Mouse (Mus musculus) c-Kit-positive CD71-negative TER-119-negative erythroid progenitor cells, embryonic 14.5 days (primary cell): ENCODE results near the gene Plxna2.

ENCODE experiments used
- DNase-seq: peaks from one replicate; pipeline ENCODE4 v3.0.0-alpha.2; 2013; ENCODE audit warnings: low read depth

Gene Plxna2

DNA sequence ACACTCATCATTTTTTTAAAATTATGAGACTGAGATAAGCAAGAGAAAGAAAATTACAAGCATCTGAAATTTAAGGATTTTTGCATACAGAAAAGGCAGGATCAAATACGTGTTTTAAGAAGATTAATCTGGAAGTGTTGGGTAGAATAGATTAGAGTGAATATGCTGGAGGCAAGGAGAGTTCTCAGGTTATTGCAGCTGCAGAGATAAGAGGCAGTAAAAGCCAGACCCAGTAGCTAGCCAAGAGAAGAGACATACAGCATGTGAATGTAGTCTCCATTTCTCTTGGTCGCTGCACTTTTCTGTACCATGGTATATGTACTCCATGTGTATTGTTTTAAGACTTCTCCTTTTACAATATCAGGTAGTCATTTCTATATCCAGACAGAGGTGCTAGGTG is 88.5 kb downstream of the Plxna2 start:
- DNase-seq, result no peak

DNA sequence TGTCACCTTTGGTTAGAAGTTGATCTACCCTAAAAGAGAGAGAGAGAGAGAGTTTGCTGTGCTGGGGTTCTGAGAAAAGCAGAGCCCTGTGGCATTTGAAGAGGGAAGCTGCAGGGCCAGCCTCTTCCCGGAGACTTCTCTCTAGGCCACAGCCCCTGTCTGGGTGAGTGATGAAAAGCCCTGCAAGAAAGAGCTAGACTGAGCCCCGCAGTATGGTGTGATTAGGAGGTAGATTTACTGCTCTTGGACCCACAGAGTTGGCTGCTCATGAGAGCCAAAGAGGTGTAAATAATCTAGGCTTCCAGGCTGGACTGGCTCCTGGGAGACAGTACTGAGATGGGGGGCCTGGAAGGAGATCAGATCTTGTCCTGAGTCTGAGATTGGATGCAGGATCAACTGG is 94.4 kb downstream of the Plxna2 start:
- DNase-seq, result no peak

DNA sequence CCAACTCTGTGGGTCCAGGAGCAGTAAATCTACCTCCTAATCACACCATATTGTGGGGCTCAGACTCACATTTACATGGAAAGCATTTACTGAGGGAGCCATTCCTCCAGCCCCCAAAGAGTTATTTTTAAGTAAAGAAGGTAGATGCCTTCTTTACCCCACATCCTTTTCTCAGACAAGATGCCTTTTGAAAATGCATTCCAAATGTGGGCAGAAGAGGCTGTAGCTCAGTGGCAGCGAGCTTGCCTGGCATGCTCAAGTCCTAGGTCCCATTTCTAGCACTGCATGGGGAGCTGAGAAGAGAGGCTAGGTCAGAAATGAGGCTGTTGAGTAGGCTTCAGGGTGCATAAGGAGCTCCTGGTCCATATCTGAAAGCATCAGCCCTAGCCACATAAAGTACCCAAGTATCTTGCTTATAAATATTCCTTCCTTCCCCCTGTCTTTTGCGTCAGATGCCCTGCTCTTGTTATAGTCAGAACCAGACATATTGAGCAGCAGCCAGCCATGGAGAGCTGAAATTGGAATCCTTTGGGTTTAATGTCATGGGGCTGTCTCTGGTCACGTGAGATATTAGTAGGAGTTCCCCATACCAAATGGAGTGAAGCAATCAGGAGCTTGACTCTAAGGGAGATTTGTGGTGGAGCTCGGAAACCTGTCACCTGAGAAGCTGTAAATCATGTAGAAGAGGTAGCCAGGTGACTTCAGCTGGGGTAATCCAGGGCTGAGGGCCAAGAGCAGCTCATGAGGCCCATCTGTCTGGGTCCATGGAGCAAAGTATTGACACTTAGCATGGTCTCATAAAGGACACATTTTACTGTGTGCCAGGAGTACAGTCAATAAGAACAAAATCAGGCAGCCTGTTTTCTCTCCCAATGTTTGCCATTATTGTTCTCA is 96.4 kb downstream of the Plxna2 start:
- no peak for DNase-seq

DNA sequence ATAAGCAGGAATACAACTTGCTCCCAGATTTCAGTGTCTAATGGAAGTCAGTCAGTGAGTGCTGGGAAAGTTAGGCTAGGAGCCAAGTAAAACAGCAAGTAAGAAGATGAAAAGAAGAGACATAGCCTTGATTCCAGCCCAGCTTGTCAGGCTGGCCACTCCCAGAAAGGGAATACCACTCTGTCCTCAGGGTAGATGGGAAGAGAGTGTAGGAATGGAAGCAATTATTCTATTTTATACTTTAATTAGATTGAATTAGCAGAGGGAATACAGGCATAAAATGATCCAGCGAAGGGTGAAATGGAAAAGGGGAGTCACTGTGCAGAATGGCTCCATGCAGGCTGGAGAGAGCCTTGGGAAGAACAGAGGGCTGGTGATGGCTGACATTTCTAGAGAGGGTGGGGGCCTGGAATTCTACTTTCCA is 99.4 kb downstream of the Plxna2 start:
- DNase-seq, result no peak

DNA sequence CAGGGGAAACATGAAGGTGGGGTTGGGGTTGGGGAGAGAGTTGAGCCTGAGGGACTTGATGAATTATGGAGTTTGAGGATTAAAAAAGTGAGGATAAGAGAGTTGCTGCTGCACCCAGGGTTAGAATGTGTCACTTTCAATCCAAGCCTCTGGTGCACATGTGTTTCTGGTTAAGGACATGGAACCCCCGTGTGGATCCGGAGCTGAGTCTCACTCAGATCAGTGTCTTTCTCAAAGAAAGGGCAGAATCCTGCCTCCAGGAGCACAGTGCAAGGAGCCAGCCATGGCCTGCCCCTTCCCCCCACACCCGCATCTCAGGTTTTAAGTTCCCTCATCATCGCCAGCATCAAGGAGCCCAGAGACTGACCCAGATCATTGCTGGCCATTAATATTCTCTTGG is 102.4 kb downstream of the Plxna2 start:
- no peak for DNase-seq

DNA sequence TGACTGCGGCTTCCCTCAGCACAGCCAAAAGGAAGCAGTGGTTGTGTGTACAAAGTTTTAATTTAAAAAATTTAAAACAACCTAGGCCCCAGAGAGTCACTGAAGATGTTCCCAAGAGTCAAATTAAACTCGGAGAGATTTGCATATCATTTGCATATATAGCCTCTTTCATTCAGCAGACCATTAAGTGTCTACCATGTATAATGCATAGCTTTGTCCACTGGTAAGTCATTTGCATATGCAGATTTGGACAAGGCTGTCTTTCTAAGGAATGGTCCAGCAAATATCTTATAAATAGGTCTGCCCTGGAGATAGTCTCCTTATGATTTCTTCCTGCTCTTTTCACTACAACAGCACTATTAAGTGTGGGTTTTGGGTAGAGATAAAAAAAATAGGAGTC is 103.2 kb downstream of the Plxna2 start:
- no peak for DNase-seq

DNA sequence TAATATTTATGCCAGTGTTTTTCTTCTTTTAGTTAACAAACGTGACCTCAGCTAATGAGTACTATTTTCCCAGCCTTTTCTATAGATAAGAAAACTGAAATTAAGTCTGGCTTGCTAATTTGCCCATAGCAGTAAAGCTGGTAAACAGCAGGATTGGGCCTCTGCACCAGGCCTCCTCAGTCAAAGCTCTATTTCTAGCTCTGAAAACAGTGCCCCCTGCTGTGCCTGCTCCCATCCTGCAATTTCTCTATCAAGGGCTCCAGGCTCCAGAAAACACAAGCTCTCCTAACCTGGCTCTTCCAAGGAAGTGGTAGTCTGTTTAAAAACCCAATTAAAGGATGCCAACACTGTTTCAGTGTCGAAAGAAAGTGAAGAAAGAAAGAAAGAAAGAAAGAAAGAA is 104.3 kb downstream of the Plxna2 start:
- peak; percentile 26 for DNase-seq

DNA sequence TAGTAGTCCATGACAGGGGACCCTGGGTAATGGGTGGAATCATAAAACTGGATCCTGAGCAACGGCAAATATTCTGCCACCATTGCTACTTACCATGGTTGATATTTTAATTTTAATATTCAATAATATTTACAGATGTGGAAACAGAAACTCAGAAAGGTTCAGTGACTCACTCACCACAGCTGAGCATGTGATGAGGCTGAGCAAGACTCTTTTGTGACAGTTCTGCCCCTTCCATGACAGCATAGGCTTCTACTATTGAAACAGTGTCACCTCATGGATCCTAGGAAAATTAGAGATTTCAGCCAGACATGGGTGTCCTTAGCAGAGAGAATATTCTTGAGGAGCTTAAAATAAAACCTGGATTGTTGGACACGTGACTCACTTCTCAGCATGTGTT is 116.8 kb downstream of the Plxna2 start:
- DNase-seq, result no peak

DNA sequence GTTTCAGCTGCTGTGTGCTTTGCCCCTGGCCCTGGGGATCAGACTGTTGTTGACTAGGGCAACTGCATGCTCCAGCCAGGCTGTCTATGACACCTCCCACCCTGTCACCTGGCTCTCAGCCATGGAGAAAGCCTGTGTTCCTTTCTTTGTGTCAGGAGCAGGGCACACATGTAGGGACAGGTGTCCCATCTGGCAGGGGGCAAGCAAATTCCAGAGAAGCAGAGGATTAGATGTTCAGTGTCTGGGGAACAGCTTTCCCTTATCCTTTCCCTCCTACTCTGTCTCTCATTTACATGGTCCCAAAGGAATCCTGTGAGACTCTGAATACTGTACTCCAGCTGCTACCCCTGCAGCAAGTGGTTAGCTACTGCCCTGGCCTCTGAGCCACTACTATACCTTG is 121.9 kb downstream of the Plxna2 start:
- DNase-seq, result no peak

DNA sequence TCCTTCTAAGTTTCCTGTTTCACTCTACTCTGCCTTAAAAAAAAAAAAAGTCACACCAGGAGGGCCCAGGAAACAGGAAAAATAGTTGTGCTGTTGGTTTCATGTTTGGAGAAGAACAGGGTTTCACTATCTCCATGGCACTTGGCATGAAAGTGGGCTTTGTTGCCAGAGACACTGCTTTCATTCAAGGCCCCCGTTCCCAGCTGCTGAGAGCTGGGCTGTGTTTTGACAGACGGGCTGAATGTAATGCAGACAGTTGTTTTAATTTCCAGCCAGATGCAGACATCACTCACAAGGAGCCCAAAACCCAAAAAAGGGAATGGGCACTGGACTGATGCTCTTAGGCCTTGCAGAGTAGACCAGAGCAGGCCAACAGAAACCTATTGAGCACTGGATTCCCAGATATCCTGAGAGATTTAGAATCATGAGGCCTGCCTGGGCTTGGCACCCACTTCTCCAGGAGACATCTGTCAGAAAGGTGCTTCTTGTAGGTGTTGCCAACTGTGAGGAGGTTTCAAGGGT is 124.9 kb downstream of the Plxna2 start:
- DNase-seq, result no peak

DNA sequence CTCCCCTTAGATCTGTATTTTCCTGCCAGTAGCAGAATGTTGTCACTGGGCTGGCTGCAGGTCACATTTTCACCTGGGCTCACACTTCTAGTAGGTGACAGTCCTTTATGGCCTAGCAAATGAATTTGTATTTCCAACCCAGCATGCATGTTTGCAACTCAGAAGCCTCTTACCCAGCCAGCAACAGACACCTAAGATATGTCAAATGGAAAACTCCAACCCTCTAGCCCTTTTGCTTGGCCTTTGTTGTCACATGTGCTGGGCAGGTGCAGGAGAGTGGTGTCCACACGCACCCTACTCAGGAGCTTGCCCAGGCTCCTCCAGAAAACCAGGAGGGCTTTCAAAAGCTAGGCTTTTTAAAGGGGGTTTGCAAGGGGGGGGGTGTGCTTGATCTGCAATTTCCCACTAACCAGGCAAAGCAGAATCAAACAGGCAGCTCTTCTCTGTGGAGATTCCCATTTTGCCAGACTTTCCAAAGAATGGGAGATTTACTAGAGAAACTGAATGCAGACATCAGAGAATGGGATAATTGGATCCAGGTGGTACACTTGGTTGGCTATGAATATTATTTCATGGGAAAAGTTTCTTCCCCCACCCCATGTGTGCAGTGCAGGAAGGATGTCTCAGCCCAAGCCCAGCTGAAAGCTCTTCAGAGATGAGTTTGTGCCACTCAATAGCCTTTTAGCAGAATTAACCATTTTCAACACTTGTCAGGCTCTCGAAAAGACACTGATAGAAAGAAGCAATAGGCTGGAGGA is 127.3 kb downstream of the Plxna2 start:
- DNase-seq, result no peak

DNA sequence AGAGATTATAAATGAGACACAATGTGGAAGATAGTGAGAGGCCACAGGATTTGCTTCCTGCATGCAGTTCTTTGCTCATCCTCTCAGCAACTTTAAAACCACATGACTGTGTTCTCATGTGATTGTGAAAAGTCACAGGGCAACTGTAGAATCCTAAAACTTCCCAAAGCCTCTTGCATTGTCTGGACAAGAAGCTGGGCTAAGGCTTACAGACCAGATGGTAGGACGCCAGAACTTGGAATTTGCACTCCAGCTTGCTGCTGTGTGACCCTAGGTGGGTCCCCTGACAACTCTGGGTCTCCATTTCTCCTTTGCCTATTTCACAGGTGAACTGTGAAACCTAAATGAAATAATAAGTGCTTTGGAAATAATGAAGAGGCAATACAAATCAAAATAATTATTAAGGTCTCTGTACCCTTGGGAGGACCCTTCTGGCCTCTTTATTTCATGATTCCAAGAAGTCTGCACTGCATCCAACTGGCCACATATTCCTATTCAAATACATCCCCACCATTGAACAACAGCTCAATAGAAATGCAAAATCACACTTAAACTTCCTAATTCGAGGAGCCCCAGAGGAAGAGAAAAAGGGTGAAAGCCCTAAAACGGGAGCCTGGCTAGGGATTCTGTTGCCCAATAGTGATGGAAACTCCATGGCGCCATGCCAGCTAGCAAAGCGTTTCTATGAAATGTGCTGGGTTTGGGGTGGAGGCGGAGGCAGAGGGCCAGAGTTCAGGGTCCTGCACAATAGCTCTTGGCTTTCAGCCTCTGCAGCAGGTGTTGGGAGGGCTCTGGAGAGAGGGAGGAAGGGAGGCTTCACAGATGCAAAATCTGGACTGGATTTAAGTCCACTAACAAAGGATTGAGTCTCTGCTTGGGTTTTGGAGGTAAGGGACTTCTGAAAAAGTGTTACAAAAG is 128.6 kb downstream of the Plxna2 start:
- DNase-seq, result no peak

DNA sequence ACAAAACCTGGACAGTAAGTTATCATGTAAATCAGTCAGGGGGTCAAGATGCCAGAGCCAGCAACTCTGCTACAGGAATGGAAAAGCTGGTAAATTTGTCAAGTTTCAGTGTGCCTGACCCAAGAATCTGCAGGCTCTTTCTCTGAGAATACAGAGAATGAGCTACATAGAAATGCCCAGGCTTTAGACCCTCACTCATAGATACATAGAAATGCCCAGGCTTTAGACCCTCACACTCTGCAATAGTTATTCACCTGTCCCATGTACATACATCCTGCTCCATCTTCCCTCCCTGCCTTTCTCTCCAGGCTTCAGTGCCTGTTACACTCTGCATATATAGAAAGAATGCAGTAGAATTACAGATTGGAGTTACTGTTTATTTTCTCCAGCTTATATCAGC is 129.2 kb downstream of the Plxna2 start:
- DNase-seq, result no peak

DNA sequence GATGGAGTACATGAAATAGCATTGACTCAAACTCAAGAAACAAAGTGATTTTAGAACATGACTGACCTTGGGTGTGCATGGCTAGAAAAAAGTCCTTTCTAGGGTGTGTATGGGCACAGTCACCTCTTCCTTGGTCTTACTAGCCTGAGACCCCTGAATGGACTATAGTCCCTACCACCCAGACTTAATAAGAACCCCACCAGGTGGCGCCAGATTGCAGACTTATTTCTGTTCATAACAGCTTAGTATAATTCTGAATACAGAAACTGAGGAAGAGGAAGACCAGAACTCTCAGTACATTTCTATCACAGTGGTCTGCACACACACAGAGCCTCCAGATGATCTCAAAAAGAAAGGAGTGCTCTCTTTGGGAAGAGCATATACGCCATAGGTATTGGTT is 135.2 kb downstream of the Plxna2 start:
- peak; percentile 49 for DNase-seq

DNA sequence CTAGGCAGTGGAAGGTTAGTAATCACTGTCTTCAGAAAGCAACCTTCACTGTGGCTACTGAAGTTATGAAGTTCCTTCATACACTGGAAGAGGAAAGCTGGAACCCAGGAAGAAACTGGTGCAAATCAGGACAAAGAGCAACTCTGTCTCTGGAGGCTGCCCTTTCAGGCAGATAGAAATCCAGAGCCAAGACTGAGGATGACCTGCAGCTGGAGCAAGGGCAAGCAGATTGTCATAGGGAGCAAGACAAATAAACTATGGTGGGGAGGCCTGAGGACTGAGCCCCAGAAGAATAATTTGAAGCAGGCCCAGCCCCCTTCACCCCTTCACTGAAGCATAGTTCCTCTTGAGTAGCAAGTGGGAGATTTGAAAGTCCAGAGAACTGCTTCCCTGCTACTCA is 138.0 kb downstream of the Plxna2 start:
- no peak for DNase-seq

DNA sequence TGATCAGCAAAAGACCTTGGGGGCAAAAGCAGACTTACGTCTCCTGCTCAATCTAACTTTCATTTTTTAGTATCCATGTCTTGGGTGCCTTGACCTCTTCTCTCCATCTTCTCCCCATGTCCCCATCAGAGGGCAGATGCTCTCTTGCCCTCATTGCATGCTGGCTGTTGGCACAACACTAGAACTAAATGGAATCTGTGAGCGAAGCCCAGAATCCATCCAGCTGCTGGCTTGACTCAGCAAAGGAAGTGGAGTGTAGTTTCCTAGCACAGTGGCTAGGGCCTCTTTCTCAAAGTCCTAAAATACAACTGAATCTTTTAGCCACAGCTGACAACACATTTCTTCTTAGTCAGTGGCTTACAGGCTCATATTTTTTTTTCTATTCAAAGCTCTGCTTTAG is 138.4 kb downstream of the Plxna2 start:
- DNase-seq, result no peak

DNA sequence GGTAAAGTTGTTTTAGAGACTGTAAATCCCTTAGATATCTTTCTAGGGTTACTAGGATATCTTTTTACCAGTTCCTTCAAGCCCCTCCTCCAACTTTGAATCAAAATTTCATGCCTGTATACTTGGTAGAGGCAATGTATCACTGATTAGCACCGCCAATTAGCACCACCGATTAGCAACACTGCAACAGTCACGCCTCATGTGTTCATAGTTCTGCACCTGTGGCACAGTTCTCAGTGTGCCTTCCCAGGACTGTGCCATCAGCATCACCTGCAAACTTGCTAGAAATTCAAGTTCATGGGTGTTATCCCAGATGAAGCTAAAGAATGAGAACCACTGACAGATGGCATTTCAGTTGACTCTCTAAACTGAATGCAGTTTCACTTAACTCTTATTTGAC is 138.8 kb downstream of the Plxna2 start:
- DNase-seq, result no peak

DNA sequence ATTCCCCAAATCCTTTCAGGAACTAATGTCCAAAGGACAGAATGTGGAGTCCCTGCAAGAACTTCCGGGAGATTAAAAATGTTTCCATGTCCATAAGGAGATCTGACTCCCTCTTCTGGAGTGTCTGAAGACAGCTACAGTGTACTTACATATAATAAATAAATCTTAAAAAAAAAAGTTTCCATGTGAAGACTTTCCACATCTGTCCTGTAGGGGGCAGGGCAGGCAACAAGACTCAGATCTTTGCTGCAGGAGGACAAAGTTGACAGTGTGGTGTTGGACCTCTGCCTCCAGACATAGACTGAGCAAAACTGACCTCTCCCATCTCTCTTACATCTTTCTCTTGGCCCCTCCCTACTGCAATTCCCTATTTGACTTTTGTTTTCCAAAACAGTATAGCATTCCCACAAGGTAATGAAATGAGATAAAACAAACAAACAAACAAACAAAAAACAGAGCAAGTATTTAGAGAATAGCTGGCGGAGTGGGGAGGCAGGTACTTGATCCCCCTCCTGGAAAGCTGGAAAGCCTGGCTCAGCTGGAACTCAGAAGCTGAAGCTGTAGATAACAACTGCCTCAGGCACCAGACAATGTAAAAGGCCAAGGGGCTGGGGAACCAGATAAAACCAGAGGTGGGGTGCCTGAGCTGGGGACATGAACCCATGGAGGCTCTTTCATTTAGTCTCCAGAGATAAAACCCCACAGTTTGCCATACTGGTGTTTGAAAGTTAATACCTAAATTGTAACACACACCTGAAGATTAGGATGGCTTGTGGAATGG is 143.6 kb downstream of the Plxna2 start:
- DNase-seq, result no peak

DNA sequence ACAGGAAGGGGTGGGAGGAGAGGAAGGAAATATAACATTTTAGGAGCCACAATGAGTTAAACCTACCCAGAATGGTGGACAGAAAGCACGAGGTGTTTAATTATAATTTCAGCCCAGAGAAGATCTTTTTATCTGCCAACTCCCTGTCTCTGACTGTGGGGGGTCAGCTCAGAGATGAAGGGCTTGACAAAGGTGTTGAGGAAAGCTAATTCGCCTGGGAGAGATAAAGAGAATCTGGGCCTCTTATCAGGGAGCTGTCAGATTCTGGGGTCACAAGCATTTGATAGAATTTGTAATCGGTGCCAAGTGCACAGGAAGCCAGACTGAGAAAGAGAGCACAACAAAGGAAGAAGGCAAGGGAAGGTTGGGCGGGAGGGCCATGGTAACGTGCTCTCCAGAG is 144.9 kb downstream of the Plxna2 start:
- DNase-seq, result no peak

DNA sequence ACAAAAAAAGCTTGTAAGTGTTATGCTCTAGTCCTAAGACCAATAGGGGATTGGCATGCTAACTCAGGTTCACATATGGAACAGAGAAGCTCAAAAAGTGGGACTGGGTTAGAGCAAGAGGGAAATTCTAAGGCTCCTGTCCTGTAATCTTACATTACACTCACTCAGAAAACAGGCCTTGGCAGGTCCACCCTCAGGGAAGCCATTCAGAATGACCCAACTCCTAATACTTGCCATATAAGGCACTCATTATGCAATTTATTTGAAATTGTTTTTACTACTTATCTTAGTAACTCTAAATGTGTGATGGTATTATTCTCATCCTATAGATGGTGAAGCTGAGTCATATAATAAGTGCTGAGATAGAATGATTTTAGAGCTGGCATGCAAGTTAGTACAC is 146.9 kb downstream of the Plxna2 start:
- DNase-seq, result no peak

DNA sequence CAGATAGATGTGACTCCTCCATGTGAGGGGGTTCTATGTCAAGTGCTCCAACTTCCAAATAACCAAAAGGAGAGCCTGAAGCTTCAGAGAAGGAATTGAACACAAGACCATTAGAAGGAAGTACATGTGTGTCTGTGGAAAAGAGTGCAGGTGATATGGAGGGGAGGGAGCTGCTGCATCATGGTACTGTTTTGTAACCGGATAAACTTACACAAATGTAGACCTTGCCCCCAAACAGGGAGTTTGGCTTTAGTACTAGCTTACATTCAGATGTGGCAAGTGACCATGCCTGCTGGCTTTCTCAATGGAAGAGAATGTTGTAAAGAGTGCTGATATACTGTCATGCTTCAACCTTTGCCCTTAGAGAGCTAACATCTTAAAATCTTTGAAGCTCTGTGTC is 150.8 kb downstream of the Plxna2 start:
- DNase-seq, result no peak
